13 mouse cellular contexts compared by ENCODE assay signal in the genomic region with DNA sequence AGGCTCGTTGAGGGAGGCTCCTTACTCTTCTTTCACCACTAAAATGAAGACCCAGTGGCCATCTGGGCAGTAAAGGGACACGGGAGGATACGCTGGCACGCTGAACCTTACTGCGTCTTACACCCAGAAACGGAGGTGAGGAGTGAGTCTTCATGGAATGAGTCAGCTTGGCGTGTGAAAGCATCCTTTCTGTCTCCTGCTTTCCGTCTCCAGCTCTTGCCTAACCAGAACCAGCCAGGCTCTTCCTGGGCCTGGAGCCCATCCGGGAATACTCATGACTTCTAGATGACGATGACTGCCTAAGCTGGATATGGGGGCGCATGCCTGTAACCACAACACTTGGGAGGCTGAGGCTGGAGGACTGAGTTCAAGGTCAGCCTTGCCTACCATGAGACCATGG. TPM values are rescaled to one million over a fixed set of nuclear protein-coding genes. Genes with fewer than 3 reads are reported as not detected.
DNase-seq lines count a peak whose midpoint lies in the region.
"Had no signal": no experiment of that assay in that cellular context is flagged by ENCODE, and none has a peak within 500 bp of the region (broad histone marks: within the 10 kb centered on the region; RNA-seq: fewer than 3 reads in every experiment).

No protein-coding gene starts in this region.

- peak; percentile 32 to 33 for DNase-seq in frontal cortex, postnatal 36 days (ENCODE audit: low spot score in 2 of 2)
- DNase-seq in frontal cortex, postnatal 10 days (ENCODE audit: low spot score in 2 of 2): no peak
- DNase-seq in right cerebral cortex, adult 18-20 months: peak; percentile 65
- no peak for DNase-seq in right cerebral cortex, postnatal 4 days
- peak; percentile 20 for DNase-seq in adrenal gland, postnatal 25 days
- peak; percentile 31 for DNase-seq in telencephalon, adult 2 months (ENCODE audit: low read depth, low spot score)
- DNase-seq in MN1 (ENCODE audit: low spot score): no peak
- DNase-seq: cerebellum, adult 11-12 months; cerebellum, postnatal 14 days; heart, adult 18-20 months; kidney, adult 18-20 months; lung, postnatal 36 days; thymus, postnatal 36 days had no signal

RNA-seq across cellular contexts. Expression of a gene that starts 33.2 kb away (rescaled TPM):
- 138 and 149 TPM in 2 replicates for total RNA-seq in adrenal gland, postnatal 25 days (2021)

RNA-seq across cellular contexts. Expression of a gene that starts 33.5 kb away (rescaled TPM):
- total RNA-seq in adrenal gland, postnatal 25 days (2021): 216 and 222 TPM in 2 replicates

Comparison
In these comparisons a context has a peak if more than half of its experiments do, and no peak if none do; other contexts are left out.
1. DNase-seq: peak in frontal cortex, postnatal 36 days (2 of 2), right cerebral cortex, adult 18-20 months (single experiment), adrenal gland, postnatal 25 days (single experiment) and telencephalon, adult 2 months (single experiment); none in frontal cortex, postnatal 10 days (0 of 2), right cerebral cortex, postnatal 4 days (single experiment) and MN1 (single experiment).